Mouse (Mus musculus): ENCODE data around the gene Plekhh2.
"Not testable (repeated sequence)": the region's sequence is repeated elsewhere in the genome, so short reads cannot be mapped to it uniquely, and the experiment has no call there.

The Plekhh2 gene

GRCm38 (mm10) chr17:84510961-84511639, 595 bp upstream of the Plekhh2 start:
- in situ Hi-C loops (cut with MboI, MseI): no loop called here

- in situ Hi-C loops (cut with MboI, MseI): no loop called here
Observed at GRCm38 (mm10) chr17:84512516-84513085, 906 bp downstream of the Plekhh2 start.

- in situ Hi-C loops (cut with MboI, MseI): no loop called here
Observed at GRCm38 (mm10) chr17:84515901-84516300, 4.2 kb downstream of the Plekhh2 start.

- in situ Hi-C loops (cut with MboI, MseI): no loop called here
Observed at GRCm38 (mm10) chr17:84519346-84519745, 7.7 kb downstream of the Plekhh2 start.

- in situ Hi-C loops (cut with MboI, MseI): no loop called here
Observed at GRCm38 (mm10) chr17:84520057-84520456, 8.4 kb downstream of the Plekhh2 start.

GRCm38 (mm10) chr17:84529356-84529755, 17.7 kb downstream of the Plekhh2 start:
- in situ Hi-C loops (cut with MboI, MseI): no loop called here

- in situ Hi-C loops (cut with MboI, MseI): no loop called here
Observed at GRCm38 (mm10) chr17:84530202-84530796, 18.6 kb downstream of the Plekhh2 start.

- in situ Hi-C loops (cut with MboI, MseI): no loop called here
Observed at GRCm38 (mm10) chr17:84532909-84533499, 21.3 kb downstream of the Plekhh2 start.

- in situ Hi-C loops (cut with MboI, MseI): no loop called here
Observed at GRCm38 (mm10) chr17:84533841-84534240, 22.1 kb downstream of the Plekhh2 start.

GRCm38 (mm10) chr17:84534632-84535031, 22.9 kb downstream of the Plekhh2 start:
- in situ Hi-C loops (cut with MboI, MseI): no loop called here

- in situ Hi-C loops (cut with MboI, MseI): no loop called here
Observed at GRCm38 (mm10) chr17:84535226-84535625, 23.5 kb downstream of the Plekhh2 start.

GRCm38 (mm10) chr17:84537301-84537700, 25.6 kb downstream of the Plekhh2 start:
- in situ Hi-C loops (cut with MboI, MseI): no loop called here

GRCm38 (mm10) chr17:84537966-84538365, 26.3 kb downstream of the Plekhh2 start:
- in situ Hi-C loops (cut with MboI, MseI): no loop called here

- in situ Hi-C loops (cut with MboI, MseI): no loop called here
Observed at GRCm38 (mm10) chr17:84540603-84541002, 28.9 kb downstream of the Plekhh2 start.

- in situ Hi-C loops (cut with MboI, MseI): no loop called here
Observed at GRCm38 (mm10) chr17:84550902-84551877, 39.5 kb downstream of the Plekhh2 start.

- in situ Hi-C loops (cut with MboI, MseI): no loop called here
Observed at GRCm38 (mm10) chr17:84552230-84552629, 40.5 kb downstream of the Plekhh2 start.

GRCm38 (mm10) chr17:84564264-84564663, 52.6 kb downstream of the Plekhh2 start:
- in situ Hi-C loops (cut with MboI, MseI): not testable (repeated sequence)

GRCm38 (mm10) chr17:84565762-84566161, 54.1 kb downstream of the Plekhh2 start:
- in situ Hi-C loops (cut with MboI, MseI): no loop called here

GRCm38 (mm10) chr17:84566773-84567555, 55.3 kb downstream of the Plekhh2 start:
- in situ Hi-C loops (cut with MboI, MseI): no loop called here

GRCm38 (mm10) chr17:84568807-84569206, 57.1 kb downstream of the Plekhh2 start:
- in situ Hi-C loops (cut with MboI, MseI): no loop called here

- in situ Hi-C loops (cut with MboI, MseI): no loop called here
Observed at GRCm38 (mm10) chr17:84569770-84570169, 58.1 kb downstream of the Plekhh2 start.
